Mouse (Mus musculus): ENCODE data around the gene Gm28729.

GRCm38 (mm10) chr9:96516806-96517205 is 8.3 kb downstream of the Gm28729 start:
- no peak for TF ChIP-seq CTCF (IDR thresholded peaks at IDR 0.05; ENCODE audit: low read depth, low read length)
- TF ChIP-seq TAL1 (conservative IDR thresholded peaks at IDR 0.05; ENCODE audit: low read depth, low read length), result no peak
- TF ChIP-seq POLR2AphosphoS5 (IDR thresholded peaks at IDR 0.05; ENCODE audit: insufficient replicate concordance, low read depth, low read length), result no peak
- no peak for TF ChIP-seq GATA1 (IDR thresholded peaks at IDR 0.05; ENCODE audit: borderline replicate concordance, low read length)
